Mouse (Mus musculus) hindbrain, embryonic 10.5 days (tissue): ENCODE results near the gene Gpr152. TPM values are rescaled to one million over a fixed set of nuclear protein-coding genes. Genes with fewer than 3 reads are reported as not detected.
"Not testable (repeated sequence)": the region's sequence is repeated elsewhere in the genome, so short reads cannot be mapped to it uniquely, and the experiment has no call there.

Source experiments
- DNase-seq: peaks from one replicate; pipeline ENCODE4 v3.0.0-alpha.2; 2017; ENCODE audit warnings: low spot score
- H3K27ac ChIP-seq: fragments of 300-500 bp; sonication (generic); 2 replicates; pipeline ENCODE4 v1.5.1; 2016; ENCODE audit warnings: mild to moderate bottlenecking, moderate library complexity
- H3K27me3 ChIP-seq: fragments of 300-500 bp; sonication (generic); 2 replicates; pipeline ENCODE4 v1.6.1; 2016; ENCODE audit warnings: mild to moderate bottlenecking; ENCODE audit not compliant: poor library complexity, insufficient read depth, severe bottlenecking
- H3K36me3 ChIP-seq: fragments of 300-500 bp; sonication (generic); 2 replicates; pipeline ENCODE4 v1.6.1; 2016; ENCODE audit warnings: mild to moderate bottlenecking, moderate library complexity
- H3K4me1 ChIP-seq: fragments of 300-500 bp; sonication (generic); replicated peaks from 2 replicates; pipeline ENCODE4 v1.6.1; 2016; ENCODE audit warnings: mild to moderate bottlenecking
- H3K4me3 ChIP-seq: fragments of 300-500 bp; sonication (generic); 2 replicates; pipeline ENCODE4 v1.5.1; 2016; ENCODE audit warnings: mild to moderate bottlenecking, moderate library complexity
- H3K9me3 ChIP-seq: fragments of 300-500 bp; sonication (generic); 2 replicates; pipeline ENCODE4 v1.6.1; 2016; ENCODE audit warnings: mild to moderate bottlenecking, moderate library complexity
- WGBS: fragments of 180-500 bp; shearing (Covaris S2); methylation state at CpG from one replicate; pipeline ENCODE4 v1.1.7; 2016; 5-methylcytosine and 5-hydroxymethylcytosine counted together
- polyA plus RNA-seq: library from polyadenylated mRNA; unstranded; fragments of >200 nt; fragmentation: Nextera tagmentation; extraction: Ambion mirVana; gene quantifications from 2 replicates; pipeline ENCODE4 v1.2.1, GENCODE M21; 2016

The Gpr152 gene
- polyA plus RNA-seq, 1 experiment from 2014 or later = not detected

DNA sequence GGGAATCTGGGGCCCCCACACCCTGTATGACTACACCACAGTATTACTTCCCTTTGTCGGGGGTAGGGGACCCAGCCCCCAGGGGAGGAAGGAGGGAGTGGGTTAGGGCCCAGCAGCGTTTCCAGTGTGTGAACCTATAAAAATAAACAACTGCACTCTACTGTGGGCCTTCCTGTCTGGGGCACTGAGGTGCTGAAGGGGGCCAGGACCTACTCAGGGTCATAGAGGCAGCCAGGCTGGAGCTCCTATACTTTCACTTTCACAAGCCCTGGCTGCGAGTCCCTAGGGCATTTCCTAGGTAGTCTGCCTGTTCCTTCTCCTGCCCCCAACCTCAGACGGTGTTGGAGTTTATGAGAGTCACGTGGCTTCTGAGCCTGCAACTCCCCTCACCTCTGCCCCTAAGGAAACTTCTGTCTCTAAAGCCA is 25.8 kb upstream of the Gpr152 start:
- H3K4me1 ChIP-seq = peaks cover 5% of the 10 kb centered on the region; the same call in 1 of the 2 replicates
- H3K27ac ChIP-seq = no peak overlapping the region
- DNase-seq = no peak
- H3K27me3 ChIP-seq = no peaks in the 10 kb centered on the region
- WGBS = 74% methylated on average over 5 of the region's 5 CpGs
- no peak overlapping the region for H3K4me3 ChIP-seq
- H3K36me3 ChIP-seq = peaks cover 75% of the 10 kb centered on the region
- no peaks in the 10 kb centered on the region for H3K9me3 ChIP-seq

DNA sequence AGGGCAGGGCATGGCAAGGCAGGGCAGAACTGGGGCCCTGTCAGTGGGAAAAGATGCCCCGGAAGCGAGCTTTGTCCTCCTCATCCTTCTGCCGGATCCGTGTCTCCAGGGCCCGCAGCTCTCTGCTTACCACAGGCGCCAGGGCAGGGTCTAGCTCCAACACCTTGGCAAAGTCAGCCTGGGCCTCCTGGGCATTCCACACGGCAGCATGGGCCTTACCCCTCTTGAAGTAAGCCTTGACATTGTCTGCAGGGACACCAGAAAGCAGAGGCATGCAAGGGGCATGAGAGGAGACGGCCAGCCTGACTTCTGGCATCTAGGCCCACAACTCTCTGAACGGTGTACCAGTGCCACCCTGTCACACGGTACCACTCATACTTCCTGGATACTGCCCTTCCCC is 25.0 kb upstream of the Gpr152 start:
- Histone ChIP-seq H3K27ac (no peak overlapping the region; the same call in 1 of the 2 replicates), H3K36me3 (peaks cover 75% of the 10 kb centered on the region), H3K9me3 (no peaks in the 10 kb centered on the region), H3K4me3 (no peak overlapping the region), H3K4me1 (peaks cover 5% of the 10 kb centered on the region; the same call in 1 of the 2 replicates), H3K27me3 (no peaks in the 10 kb centered on the region)
- 92% methylated on average over 10 of the region's 10 CpGs for WGBS
- DNase-seq = no peak

DNA sequence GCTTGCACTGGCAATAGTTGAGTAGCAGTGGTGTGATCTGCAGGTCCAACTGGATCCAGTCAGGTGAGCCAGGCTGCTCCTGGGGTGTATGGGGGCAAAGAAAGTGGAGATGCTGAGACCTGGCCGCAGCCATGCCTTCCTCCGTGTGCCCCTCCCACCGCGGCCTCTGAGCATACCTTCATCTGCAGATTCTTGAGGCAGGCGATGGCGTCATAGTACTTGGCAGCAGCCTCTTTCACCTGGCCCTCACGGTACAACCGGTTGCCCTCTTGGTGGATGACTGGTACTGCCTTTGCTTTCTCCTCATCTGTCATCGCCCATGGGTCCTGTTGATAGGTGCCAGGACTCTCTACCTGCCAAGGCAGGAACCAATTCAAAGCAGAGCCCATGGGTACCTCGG is 24.4 kb upstream of the Gpr152 start:
- Histone ChIP-seq H3K9me3 (no peaks in the 10 kb centered on the region), H3K4me1 (peaks cover 6% of the 10 kb centered on the region; the same call in 1 of the 2 replicates), H3K4me3 (no peak overlapping the region), H3K27ac (no peak overlapping the region), H3K36me3 (peaks cover 75% of the 10 kb centered on the region), H3K27me3 (peaks cover 4% of the 10 kb centered on the region)
- no peak for DNase-seq
- 96% methylated on average over 10 of the region's 10 CpGs for WGBS

DNA sequence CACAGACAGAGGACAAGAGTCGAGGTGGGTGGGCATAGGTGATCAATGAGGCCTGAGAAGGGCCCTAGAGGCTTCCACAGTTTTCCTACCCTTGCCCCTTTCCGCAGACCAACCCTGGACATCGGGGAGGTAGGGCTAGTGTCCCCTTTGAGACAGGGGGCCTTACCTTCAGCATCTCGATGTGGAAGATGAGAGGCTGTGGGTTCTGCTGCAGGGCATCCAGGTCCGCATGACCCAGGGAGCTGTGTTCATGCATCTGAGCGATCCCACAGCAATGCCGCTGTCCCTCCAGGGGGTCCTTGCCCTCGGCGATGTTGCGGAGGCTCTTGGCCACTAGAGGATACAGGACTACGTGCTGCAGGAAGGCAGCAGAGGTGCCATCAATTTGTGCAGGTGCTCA is 23.8 kb upstream of the Gpr152 start:
- WGBS = 85% methylated on average over 11 of the region's 11 CpGs
- DNase-seq = no peak
- H3K36me3 ChIP-seq = peaks cover 75% of the 10 kb centered on the region

GRCm38 (mm10) chr19:4117006-4117405 is 22.6 kb upstream of the Gpr152 start:
- no peaks in the 10 kb centered on the region for H3K9me3 ChIP-seq
- H3K27me3 ChIP-seq = peaks cover 9% of the 10 kb centered on the region
- H3K4me3 ChIP-seq = no peak overlapping the region
- H3K36me3 ChIP-seq = peaks cover 65% of the 10 kb centered on the region
- 95% methylated on average over 7 of the region's 7 CpGs for WGBS
- H3K27ac ChIP-seq = no peak overlapping the region
- H3K4me1 ChIP-seq = peaks cover 11% of the 10 kb centered on the region
- no peak for DNase-seq

More for the DNA sequence above, 23.8 kb upstream of the Gpr152 start:
- peaks cover 9% of the 10 kb centered on the region for H3K27me3 ChIP-seq
- H3K4me3 ChIP-seq = no peak overlapping the region
- no peaks in the 10 kb centered on the region for H3K9me3 ChIP-seq
- no peak overlapping the region for H3K27ac ChIP-seq
- peaks cover 8% of the 10 kb centered on the region for H3K4me1 ChIP-seq

- H3K27ac ChIP-seq = no peak overlapping the region
- H3K36me3 ChIP-seq = peaks cover 51% of the 10 kb centered on the region
- peaks cover 9% of the 10 kb centered on the region for H3K27me3 ChIP-seq
- H3K9me3 ChIP-seq = no peaks in the 10 kb centered on the region
- 91% methylated on average over 2 of the region's 2 CpGs for WGBS
- H3K4me3 ChIP-seq = no peak overlapping the region
- no peak for DNase-seq
- peaks cover 11% of the 10 kb centered on the region for H3K4me1 ChIP-seq
Observed at GRCm38 (mm10) chr19:4118350-4118749, 21.2 kb upstream of the Gpr152 start.

- no peak for DNase-seq
- H3K36me3 ChIP-seq = peaks cover 36% of the 10 kb centered on the region
- H3K4me1 ChIP-seq = peaks cover 11% of the 10 kb centered on the region
- WGBS = 90% methylated on average over 6 of the region's 6 CpGs
- H3K27ac ChIP-seq = no peak overlapping the region
- peak overlapping the region; percentile 51 for H3K4me3 ChIP-seq
- H3K9me3 ChIP-seq = no peaks in the 10 kb centered on the region
- peaks cover 9% of the 10 kb centered on the region for H3K27me3 ChIP-seq
Observed at GRCm38 (mm10) chr19:4119716-4120487, 19.7 kb upstream of the Gpr152 start.

- H3K4me3 ChIP-seq = peak overlapping the region; percentile 51
Observed at GRCm38 (mm10) chr19:4120496-4120895, 19.1 kb upstream of the Gpr152 start.

GRCm38 (mm10) chr19:4121097-4121805 is 18.3 kb upstream of the Gpr152 start:
- peak; percentile 98 for DNase-seq
- Histone ChIP-seq H3K9me3 (no peaks in the 10 kb centered on the region), H3K27me3 (peaks cover 9% of the 10 kb centered on the region), H3K36me3 (peaks cover 22% of the 10 kb centered on the region), H3K4me1 (peaks cover 22% of the 10 kb centered on the region), H3K27ac (peak overlapping the region; percentile 84), H3K4me3 (peak overlapping the region; percentile 51)
- 3% methylated on average over 38 of the region's 38 CpGs for WGBS

More at GRCm38 (mm10) chr19:4120496-4120895, 19.1 kb upstream of the Gpr152 start:
- no peak overlapping the region for H3K27ac ChIP-seq
- 95% methylated on average over 2 of the region's 2 CpGs for WGBS
- H3K9me3 ChIP-seq = no peaks in the 10 kb centered on the region
- H3K27me3 ChIP-seq = peaks cover 9% of the 10 kb centered on the region
- no peak for DNase-seq
- H3K36me3 ChIP-seq = peaks cover 30% of the 10 kb centered on the region
- peaks cover 16% of the 10 kb centered on the region for H3K4me1 ChIP-seq

GRCm38 (mm10) chr19:4121896-4122295 is 17.7 kb upstream of the Gpr152 start:
- peaks cover 29% of the 10 kb centered on the region for H3K4me1 ChIP-seq
- H3K36me3 ChIP-seq = peaks cover 16% of the 10 kb centered on the region
- H3K27ac ChIP-seq = peak overlapping the region; percentile 84
- H3K9me3 ChIP-seq, DNase-seq, H3K27me3 ChIP-seq: not testable (repeated sequence)
- WGBS = 63% methylated on average over 6 of the region's 6 CpGs
- peak overlapping the region; percentile 51; the same call in 1 of the 2 replicates for H3K4me3 ChIP-seq

GRCm38 (mm10) chr19:4122411-4123370 is 16.9 kb upstream of the Gpr152 start:
- Histone ChIP-seq H3K4me3 (no peak overlapping the region), H3K36me3 (peaks cover 12% of the 10 kb centered on the region), H3K9me3 (no peaks in the 10 kb centered on the region), H3K27me3 (peaks cover 9% of the 10 kb centered on the region), H3K27ac (no peak overlapping the region), H3K4me1 (peaks cover 36% of the 10 kb centered on the region)
- DNase-seq = no peak
- 87% methylated on average over 7 of the region's 7 CpGs for WGBS

DNA sequence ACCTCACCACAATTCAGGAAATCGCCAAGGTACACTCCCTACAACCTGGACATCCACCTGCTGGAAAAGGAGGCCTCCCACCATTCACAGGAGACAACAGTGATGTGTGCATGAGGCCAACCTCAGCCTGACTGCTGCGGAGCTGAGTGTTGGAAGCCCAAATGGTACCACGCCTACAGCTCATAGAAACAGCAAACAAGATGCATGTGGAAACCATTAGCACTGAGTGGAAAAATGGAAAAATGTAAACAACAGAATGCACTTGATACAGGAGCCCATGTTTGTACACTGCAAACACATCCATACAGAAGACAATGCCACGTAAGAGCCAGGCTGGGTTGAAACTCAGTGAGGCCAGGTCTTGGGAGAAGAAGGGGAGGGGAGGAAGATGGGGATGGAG is 15.2 kb upstream of the Gpr152 start:
- Histone ChIP-seq H3K36me3 (peaks cover 22% of the 10 kb centered on the region), H3K4me3 (no peak overlapping the region), H3K9me3 (no peaks in the 10 kb centered on the region), H3K4me1 (peaks cover 36% of the 10 kb centered on the region), H3K27me3 (peaks cover 9% of the 10 kb centered on the region), H3K27ac (no peak overlapping the region)
- 81% methylated on average over 4 of the region's 4 CpGs for WGBS
- no peak for DNase-seq
